Mouse (Mus musculus): ENCODE results near the gene Gcgr. TPM values are rescaled to one million over a fixed set of nuclear protein-coding genes. Genes with fewer than 3 reads are reported as not detected.

The Gcgr gene
- total and polyA plus RNA-seq, 3 experiments = 0.09 to 0.20 (median 0.13) TPM

DNA sequence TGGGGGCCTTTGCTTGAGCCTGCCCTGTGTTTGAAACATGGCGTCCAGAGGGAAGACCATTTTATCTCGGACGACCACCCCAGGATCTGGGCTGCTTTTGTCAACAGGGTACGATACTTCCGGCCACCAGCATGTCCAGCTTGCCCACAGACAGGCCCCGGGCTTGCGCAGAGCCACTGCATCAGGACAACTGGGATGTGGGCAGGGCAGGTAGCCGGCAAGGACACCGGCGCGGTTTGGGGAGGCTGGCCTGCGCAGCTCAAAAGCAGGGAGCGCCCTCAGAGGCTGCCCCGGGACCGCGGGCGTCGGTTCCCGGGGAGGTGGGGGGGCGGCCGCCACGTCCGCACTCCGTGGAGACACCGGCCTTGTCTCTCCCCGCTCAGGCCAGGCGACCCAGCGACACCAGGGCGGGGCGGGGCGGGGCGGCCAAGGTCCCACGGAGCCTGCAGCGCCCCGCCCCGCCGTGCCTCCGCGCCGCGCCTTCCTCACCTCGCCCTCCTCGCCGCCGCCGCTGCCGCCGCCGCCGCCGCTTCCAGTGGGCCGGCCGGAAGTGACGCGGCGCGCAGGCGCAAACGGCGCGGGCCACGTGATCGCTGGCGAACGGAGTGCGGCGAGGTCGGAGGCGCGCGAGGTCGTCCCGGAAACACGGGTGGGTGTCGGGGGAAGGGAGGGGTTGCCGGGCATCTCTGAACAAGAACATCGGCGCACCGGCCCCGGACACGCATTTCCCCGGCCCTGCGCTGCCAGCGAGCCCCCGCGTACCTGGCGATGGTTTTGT, 18.9 kb downstream of the Gcgr start, which contains the start of gene Mcrip1:
Gene Mcrip1, minus strand, starts transcription at position 560 of the 778 bp plus-strand sequence.
- Histone ChIP-seq H3K27ac (ENCODE audit: insufficient read depth, low read depth) (peak within 1 kb of the TSS; percentile 18), H3K4me2 (ENCODE audit: insufficient read depth, low read depth, poor library complexity, severe bottlenecking) (peak within 1 kb of the TSS; percentile 77), H3K9me3 (replicated peaks; ENCODE audit: low read length) (no peaks in the 10 kb centered on the region), H3K36me3 (replicated peaks in 1 of 2; ENCODE audit: control insufficient read depth in 1 of 2, insufficient read depth in 1 of 2, low read length in 1 of 2) (peaks cover 6 to 47% of the 10 kb centered on the region in 2 experiments), H3K79me2 (replicated peaks; ENCODE audit: control insufficient read depth, extremely low read depth, insufficient read depth, poor library complexity, severe bottlenecking) (no peaks in the 10 kb centered on the region), H3K4me3 (replicated peaks in 1 of 3; ENCODE audit: low read depth in 2 of 3, low read length in 2 of 3, poor library complexity in 1 of 3) (peak within 1 kb of the TSS; percentile 75 to 87 (median 81)), H3K9ac (ENCODE audit: insufficient read depth, low read depth) (peak within 1 kb of the TSS; percentile 81), H3K4me1 (ENCODE audit: control insufficient read depth in 1 of 2, insufficient read depth in 2 of 2) (peaks cover 11 to 28% of the 10 kb centered on the region in 2 experiments), H3K27me3 (replicated peaks) (no peaks in the 10 kb centered on the region)
- dilution Hi-C loops (cut with MboI; ENCODE audit: extremely low pct_ligation_motif_present, extremely low pct_unique_long_range_greater_than_20kb, low sequenced_read_pairs) (no loop called here), in situ Hi-C loops (cut with MboI; ENCODE audit: low pct_ligation_motif_present, low pct_unique_long_range_greater_than_20kb, low sequenced_read_pairs) (no loop called here)
- peak; percentile 89 for DNase-seq (ENCODE audit: extremely low read depth)
- TF ChIP-seq PAX5 (IDR thresholded peaks at IDR 0.05; ENCODE audit: low read length) (no peak), USF2 (conservative IDR thresholded peaks at IDR 0.05; ENCODE audit: low read depth, low read length) (peak; percentile 82), MAFK (IDR thresholded peaks at IDR 0.05; ENCODE audit: insufficient replicate concordance, low read length) (no peak), TCF12 (IDR thresholded peaks at IDR 0.05; ENCODE audit: low read depth, low read length) (peak; percentile 83), BHLHE40 (IDR thresholded peaks at IDR 0.05; ENCODE audit: low read depth, low read length) (peak; percentile 84), MYC (IDR thresholded peaks at IDR 0.05; ENCODE audit: low read depth, low read length) (peak; percentile 63; the same call in 1 of the 2 replicates), CHD1 (IDR thresholded peaks at IDR 0.05; ENCODE audit: low read depth, low read length) (0 out of 2 replicates have a peak, but pooled peaks have one; percentile 33), ZC3H11A (IDR thresholded peaks at IDR 0.05; ENCODE audit: low read depth, low read length) (no peak), MAX (IDR thresholded peaks at IDR 0.05; ENCODE audit: low read length) (peak; percentile 97), ELF1 (IDR thresholded peaks at IDR 0.05; ENCODE audit: low read depth, low read length) (peak; percentile 82), MXI1 (IDR thresholded peaks at IDR 0.05; ENCODE audit: low read depth, low read length) (peak; percentile 82), USF1 (IDR thresholded peaks at IDR 0.05; ENCODE audit: low read depth, low read length) (peak; percentile 94), POLR2AphosphoS2 (IDR thresholded peaks at IDR 0.05; ENCODE audit: low read depth, low read length) (peak; percentile 83; the same call in 1 of the 2 replicates), UBTF (IDR thresholded peaks at IDR 0.05; ENCODE audit: low read depth, low read length) (0 out of 2 replicates have a peak, but pooled peaks have one; percentile 44), MEF2A (IDR thresholded peaks at IDR 0.05; ENCODE audit: borderline replicate concordance, low read depth, low read length) (0 out of 2 replicates have a peak, but pooled peaks have one; percentile 15), HCFC1 (IDR thresholded peaks at IDR 0.05; ENCODE audit: low read depth, low read length) (peak; percentile 75), NELFE (IDR thresholded peaks at IDR 0.05; ENCODE audit: low read depth, low read length) (peak; percentile 70), ZMIZ1 (IDR thresholded peaks at IDR 0.05; ENCODE audit: low read depth, low read length) (peak; percentile 68; the same call in 1 of the 2 replicates), IRF4 (IDR thresholded peaks at IDR 0.05; ENCODE audit: low read depth, low read length) (no peak), MAZ (IDR thresholded peaks at IDR 0.05; ENCODE audit: low read depth, low read length) (no peak; the same call in 1 of the 2 replicates), NRF1 (IDR thresholded peaks at IDR 0.05; ENCODE audit: low read depth, low read length) (peak; percentile 87), KAT2A (IDR thresholded peaks at IDR 0.05; ENCODE audit: insufficient replicate concordance, low read length) (peak; percentile 52; the same call in 1 of the 2 replicates), E2F4 (IDR thresholded peaks at IDR 0.05; ENCODE audit: insufficient replicate concordance, low read depth, low read length) (no peak), POLR2A (IDR thresholded peaks at IDR 0.05; ENCODE audit: low read depth, low read length) (peak; percentile 91), ETS1 (conservative IDR thresholded peaks at IDR 0.05; ENCODE audit: low read depth, low read length) (0 out of 2 replicates have a peak, but pooled peaks have one; percentile 9), JUN (IDR thresholded peaks at IDR 0.05; ENCODE audit: insufficient read depth, low read depth, low read length) (no peak), SIN3A (IDR thresholded peaks at IDR 0.05; ENCODE audit: low read length) (peak; percentile 72), SMC3 (IDR thresholded peaks at IDR 0.05; ENCODE audit: low read depth, low read length) (no peak)
